Mouse (Mus musculus): ENCODE data around the gene Eddm3b.
"Not testable (repeated sequence)": the region's sequence is repeated elsewhere in the genome, so short reads cannot be mapped to it uniquely, and the experiment has no call there.

Eddm3b gene

DNA sequence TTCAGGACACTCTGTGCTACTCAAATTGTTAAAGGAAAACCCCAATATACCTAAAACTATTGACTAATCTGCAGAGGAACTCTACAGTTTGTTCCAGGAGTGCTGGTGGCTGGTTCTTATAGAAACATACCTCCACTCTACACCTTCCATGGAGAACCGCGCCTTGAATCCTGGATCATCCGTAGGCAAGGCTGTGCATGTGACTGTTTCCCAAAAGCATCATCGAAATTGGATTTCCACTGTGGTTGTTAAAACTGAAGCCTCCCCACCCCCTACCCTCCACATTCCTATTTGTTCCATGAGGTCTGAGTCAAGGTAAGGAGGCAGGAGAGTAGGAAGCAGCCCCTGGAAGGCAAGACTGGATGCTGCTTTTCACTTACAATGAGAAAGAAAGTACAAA lies 30.2 kb downstream of the Eddm3b start:
- DNase-seq, result no peak

DNA sequence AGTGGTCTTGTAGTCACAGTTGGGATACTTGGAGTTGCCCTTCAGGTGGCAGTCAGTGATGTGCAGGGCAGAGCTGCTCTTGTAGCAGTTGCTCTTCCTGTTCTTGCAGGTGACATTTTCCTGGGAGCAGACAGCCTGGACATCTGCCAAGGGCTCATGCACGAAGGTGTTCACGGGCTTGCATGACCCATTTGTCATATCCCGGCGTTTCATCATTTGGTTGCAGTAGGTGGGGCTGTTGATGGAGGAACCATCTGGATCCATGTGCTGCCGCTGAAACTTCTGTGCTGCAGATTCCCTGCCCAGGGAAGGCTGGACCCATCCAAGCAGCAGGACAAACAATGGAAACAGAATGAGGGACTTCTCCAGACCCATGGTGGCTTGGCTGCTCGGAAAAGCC lies 31.3 kb downstream of the Eddm3b start:
- DNase-seq, result no peak

DNA sequence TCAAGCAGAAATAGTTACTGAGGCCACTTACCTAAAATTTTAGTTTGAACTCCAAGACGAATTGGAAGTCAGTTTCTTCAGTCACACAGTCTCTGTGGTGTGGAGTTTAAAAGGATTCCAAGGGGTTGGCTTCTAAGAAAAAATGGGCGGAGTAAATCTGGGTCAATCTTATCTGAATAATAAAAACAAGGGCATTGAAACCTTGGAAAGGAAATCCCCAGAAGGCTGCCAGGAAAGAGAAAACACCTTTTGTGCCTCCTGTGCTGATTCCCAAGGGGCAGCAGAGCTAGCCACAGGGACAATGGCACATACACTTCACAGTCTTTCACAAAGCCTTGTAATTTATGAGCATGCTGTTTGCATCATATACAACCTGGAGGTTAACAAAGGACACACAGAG lies 32.5 kb downstream of the Eddm3b start, which contains the start of gene Rnase1:
TSS of gene Rnase1 (minus strand) at position 101 of the 400 bp plus-strand sequence.
- no peak for DNase-seq

DNA sequence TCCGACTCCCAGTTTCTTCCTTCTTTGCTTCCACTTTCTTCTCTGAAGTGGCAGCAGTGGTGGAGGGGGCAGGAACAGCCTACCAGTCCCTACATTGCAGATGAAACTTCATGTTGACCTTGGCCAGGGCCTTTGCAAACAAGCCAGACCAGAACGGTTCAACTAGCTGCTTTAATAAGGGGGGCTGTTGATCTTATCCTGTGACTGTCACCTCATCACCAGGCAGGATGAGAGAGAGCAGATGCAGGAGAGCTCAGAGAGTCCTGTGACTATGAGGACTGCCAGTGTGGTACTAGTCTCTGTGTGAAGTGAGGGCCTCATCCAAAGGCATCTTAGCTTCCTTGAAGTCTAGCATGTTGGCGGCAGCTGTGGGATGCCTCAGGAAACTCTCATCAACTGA lies 33.8 kb downstream of the Eddm3b start:
- DNase-seq, result no peak

GRCm38 (mm10) chr14:51149164-51149563 lies 34.9 kb downstream of the Eddm3b start:
- no peak for DNase-seq

- no peak for DNase-seq
Observed at GRCm38 (mm10) chr14:51150206-51150831, 36.1 kb downstream of the Eddm3b start.

GRCm38 (mm10) chr14:51152249-51152870 lies 38.1 kb downstream of the Eddm3b start:
- DNase-seq, result no peak

GRCm38 (mm10) chr14:51156056-51156735 lies 42.0 kb downstream of the Eddm3b start:
- DNase-seq, result no peak

GRCm38 (mm10) chr14:51156736-51157068 lies 42.5 kb downstream of the Eddm3b start:
- no peak for DNase-seq

- DNase-seq, result no peak
Observed at GRCm38 (mm10) chr14:51157072-51157471, 42.8 kb downstream of the Eddm3b start.

GRCm38 (mm10) chr14:51161976-51162375 lies 47.8 kb downstream of the Eddm3b start, which contains the start of gene Rnase2b:
Gene Rnase2b (plus strand): TSS chr14:51162260.
- DNase-seq, result not testable (repeated sequence)

GRCm38 (mm10) chr14:51163323-51163722 lies 49.1 kb downstream of the Eddm3b start:
- DNase-seq, result not testable (repeated sequence)

DNA sequence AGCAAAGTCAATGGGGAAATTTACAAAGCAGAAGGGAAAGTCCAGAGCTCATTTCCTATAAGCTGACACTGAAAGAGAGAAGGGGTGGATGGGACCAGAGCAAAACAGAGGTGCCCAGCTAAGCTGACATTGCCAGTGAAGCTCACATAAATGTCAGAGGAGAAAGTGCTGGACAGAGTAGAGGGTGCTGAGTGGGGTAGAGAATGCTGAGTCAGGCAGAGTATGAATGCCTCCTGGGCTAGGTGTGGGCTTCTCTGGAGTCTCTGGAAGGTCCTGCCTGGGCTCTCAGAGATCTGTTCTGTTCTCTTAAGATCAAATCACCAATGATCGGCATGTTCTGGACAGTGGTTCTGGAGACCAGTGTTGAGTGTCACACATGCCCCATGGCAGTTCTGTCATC lies 51.2 kb downstream of the Eddm3b start:
- no peak for DNase-seq

DNA sequence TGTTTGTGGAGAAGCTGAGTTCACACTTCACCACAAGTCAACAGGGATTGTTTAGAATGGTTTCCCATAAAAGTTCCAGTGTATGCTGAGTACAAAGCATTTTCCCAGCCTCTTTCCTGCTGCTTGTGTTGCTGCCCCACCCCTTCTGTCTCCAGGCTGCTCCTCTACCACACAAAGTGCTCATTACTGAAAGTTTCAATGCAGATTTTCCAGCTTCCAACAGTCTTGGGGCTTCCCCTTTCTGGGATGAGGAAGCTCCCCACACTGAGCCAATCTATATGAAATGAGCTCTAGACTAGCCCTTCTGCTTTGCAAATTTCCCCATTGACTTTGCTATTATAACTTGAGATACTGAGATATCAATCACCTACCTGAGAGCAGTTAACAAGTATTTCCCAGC lies 51.8 kb downstream of the Eddm3b start:
- DNase-seq, result no peak

Data from retina, postnatal 1 day (tissue).